Mouse (Mus musculus) midbrain, postnatal 0 days (tissue): ENCODE measurements around the gene Kyat3. TPM values are rescaled to one million over a fixed set of nuclear protein-coding genes. Genes with fewer than 3 reads are reported as not detected.

Experiments used
- ATAC-seq: fragments of 200-750 bp; cut with Nextera tagmentation; 2 replicates; pipeline ENCODE4 v1.8.0; 2017; ENCODE audit warnings: moderate number of reproducible peaks, mild to moderate bottlenecking, moderate TSS enrichment, moderate library complexity; ENCODE audit not compliant: low FRiP score
- DNase-seq: peaks from one replicate; pipeline ENCODE4 v3.0.0-alpha.2; 2015; ENCODE audit warnings: low spot score
- H3K27ac ChIP-seq: fragments of 300-500 bp; sonication (generic); 2 replicates; pipeline ENCODE4 v1.5.1; 2014; ENCODE audit warnings: low read depth, mild to moderate bottlenecking, low read length, mixed read lengths
- H3K27me3 ChIP-seq: fragments of 300-500 bp; sonication (generic); 2 replicates; pipeline ENCODE4 v1.6.1; 2014; ENCODE audit warnings: low read length, control low read depth, mixed read lengths; ENCODE audit not compliant: insufficient read depth
- H3K36me3 ChIP-seq: fragments of 300-500 bp; sonication (generic); 2 replicates; pipeline ENCODE4 v1.6.1; 2014; ENCODE audit warnings: low read length, control low read depth, mixed read lengths; ENCODE audit not compliant: insufficient read depth
- H3K4me1 ChIP-seq: fragments of 300-500 bp; sonication (generic); 2 replicates; pipeline ENCODE4 v1.6.1; 2014; ENCODE audit warnings: mild to moderate bottlenecking, control low read depth, antibody characterized with exemption, low read length, mixed read lengths; ENCODE audit not compliant: insufficient read depth
- H3K4me2 ChIP-seq: fragments of 300-500 bp; sonication (generic); 2 replicates; pipeline ENCODE4 v1.6.1; 2014; ENCODE audit warnings: low read depth, mild to moderate bottlenecking, low read length, mixed read lengths; ENCODE audit not compliant: poor library complexity, severe bottlenecking
- H3K4me3 ChIP-seq: fragments of 300-500 bp; sonication (generic); 2 replicates; pipeline ENCODE4 v1.5.1; 2014; ENCODE audit warnings: low read depth, mild to moderate bottlenecking, low read length, moderate library complexity
- H3K9ac ChIP-seq: fragments of 300-500 bp; sonication (generic); replicated peaks from 2 replicates; pipeline ENCODE4 v1.6.1; 2014; ENCODE audit warnings: mild to moderate bottlenecking, low read length, moderate library complexity, mixed read lengths; ENCODE audit not compliant: poor library complexity, severe bottlenecking
- H3K9me3 ChIP-seq: fragments of 300-500 bp; sonication (generic); 2 replicates; pipeline ENCODE4 v1.6.1; 2016; ENCODE audit warnings: low read length, control low read depth
- CTCF ChIP-seq: IDR thresholded peaks from 2 replicates; pipeline ENCODE4 v1.5.1; 2016; ENCODE audit warnings: antibody characterized with exemption, mild to moderate bottlenecking
- WGBS: fragments of 180-500 bp; shearing (Covaris S2); extraction: QIAGEN DNeasy Blood & Tissue Kit; methylation state at CpG from one replicate; pipeline ENCODE4 v1.1.7; 2014; 5-methylcytosine and 5-hydroxymethylcytosine counted together
- polyA plus RNA-seq: library from polyadenylated mRNA; unstranded; fragments of >200 nt; fragmentation: Nextera tagmentation; extraction: Ambion mirVana; gene quantifications from 2 replicates; pipeline ENCODE4 v1.2.1, GENCODE M21; 2015
- total RNA-seq: library from RNA; depleted of rRNA; stranded (reverse); fragments of >200 nt; gene quantifications from 2 replicates; pipeline ENCODE4 v1.2.3, GENCODE M21; 2014

The Kyat3 gene
- total and polyA plus RNA-seq, 2 experiments from 2014 or later = 4.7 to 5.1 TPM

DNA sequence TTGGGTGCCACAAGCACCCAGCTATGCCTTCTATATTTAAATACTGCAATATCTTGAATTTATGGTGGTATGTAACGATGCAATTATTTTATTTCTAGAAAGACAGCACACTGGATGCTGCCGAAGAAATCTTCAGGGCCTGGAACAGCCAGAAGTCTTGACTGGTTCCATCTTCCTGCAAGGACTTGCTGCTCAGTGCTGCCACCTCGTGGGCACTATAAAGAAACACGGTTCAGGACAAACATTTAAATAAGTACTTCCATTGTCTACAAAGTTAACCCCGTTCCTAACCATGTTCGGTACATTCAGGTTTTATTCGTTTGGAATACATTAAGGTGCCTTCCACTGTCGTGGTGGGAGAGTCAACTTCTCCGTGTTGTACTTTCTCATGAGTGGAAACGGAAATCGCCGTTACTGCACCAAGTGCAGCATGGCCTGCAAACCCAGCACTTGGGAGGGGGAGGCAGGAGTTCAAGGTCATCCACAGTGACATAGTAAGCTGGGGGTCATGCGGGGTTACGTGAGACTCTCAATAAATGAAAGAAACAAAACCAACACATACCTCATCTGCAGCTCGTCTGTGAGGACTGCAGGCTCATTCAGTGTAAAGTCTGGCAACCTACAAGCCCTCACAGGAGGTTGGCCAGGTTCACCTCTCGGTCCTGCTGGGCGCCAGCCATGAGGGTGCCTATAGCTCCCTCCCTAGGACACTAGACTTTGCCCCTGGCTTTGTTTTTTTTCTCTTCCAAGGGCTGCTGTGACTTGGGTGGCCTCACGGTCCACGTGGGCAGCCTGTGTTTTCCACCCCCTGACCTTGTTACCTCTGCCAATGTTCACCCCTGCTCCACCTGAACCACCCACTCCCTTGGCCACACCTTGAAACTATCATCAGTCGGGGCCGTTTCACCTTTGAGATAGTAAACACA lies 43.4 kb downstream of the Kyat3 start:
- no peaks in the 10 kb centered on the region for H3K27me3 ChIP-seq
- peak; percentile 77 for DNase-seq
- no peak overlapping the region for H3K9ac ChIP-seq
- no peak for ATAC-seq
- H3K27ac ChIP-seq = no peak overlapping the region
- no peak overlapping the region for H3K4me2 ChIP-seq
- H3K36me3 ChIP-seq = no peaks in the 10 kb centered on the region
- no peak overlapping the region for H3K4me3 ChIP-seq
- H3K4me1 ChIP-seq = no peaks in the 10 kb centered on the region
- H3K9me3 ChIP-seq = no peaks in the 10 kb centered on the region
- peak; percentile 86 for TF ChIP-seq CTCF
- 62% methylated on average over 21 of the region's 21 CpGs for WGBS

DNA sequence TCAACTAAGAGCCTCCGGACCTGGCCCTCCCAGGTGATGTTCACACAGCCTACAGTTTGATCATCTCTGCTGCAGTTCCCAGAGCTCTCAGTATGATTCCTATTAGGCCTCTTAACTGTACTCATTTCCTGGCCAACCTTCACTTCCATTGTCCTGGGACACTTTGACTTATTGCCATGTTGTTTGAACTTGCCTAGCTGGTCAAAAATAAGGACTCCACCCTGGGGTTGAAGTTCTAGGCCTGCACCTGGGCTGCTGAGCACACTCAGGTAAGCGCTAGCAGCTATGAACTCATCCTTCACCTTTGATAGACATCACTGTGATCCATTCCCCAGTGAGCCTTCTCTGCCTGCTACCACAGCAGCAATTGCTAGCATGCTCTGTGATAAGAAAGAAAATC lies 44.2 kb downstream of the Kyat3 start:
- ATAC-seq (no peak), DNase-seq (no peak)
- no peak overlapping the region for H3K9ac ChIP-seq
- no peaks in the 10 kb centered on the region for H3K4me1 ChIP-seq
- H3K36me3 ChIP-seq = no peaks in the 10 kb centered on the region
- no peak overlapping the region for H3K4me2 ChIP-seq
- no peak overlapping the region for H3K4me3 ChIP-seq
- no peaks in the 10 kb centered on the region for H3K27me3 ChIP-seq
- no peak for TF ChIP-seq CTCF
- no peak overlapping the region for H3K27ac ChIP-seq
- 91% methylated on average over 2 of the region's 2 CpGs for WGBS
- H3K9me3 ChIP-seq = no peaks in the 10 kb centered on the region

- 97% methylated on average over 7 of the region's 7 CpGs for WGBS
- Histone ChIP-seq H3K9me3 (no peaks in the 10 kb centered on the region), H3K4me1 (no peaks in the 10 kb centered on the region), H3K27ac (no peak overlapping the region), H3K36me3 (no peaks in the 10 kb centered on the region), H3K4me3 (no peak overlapping the region), H3K27me3 (no peaks in the 10 kb centered on the region), H3K9ac (no peak overlapping the region), H3K4me2 (no peak overlapping the region)
- no peak for TF ChIP-seq CTCF
- DNase-seq (no peak), ATAC-seq (no peak)
These were observed 46.8 kb downstream of the Kyat3 start for GRCm38 (mm10) chr3:142747673-142748072.

DNA sequence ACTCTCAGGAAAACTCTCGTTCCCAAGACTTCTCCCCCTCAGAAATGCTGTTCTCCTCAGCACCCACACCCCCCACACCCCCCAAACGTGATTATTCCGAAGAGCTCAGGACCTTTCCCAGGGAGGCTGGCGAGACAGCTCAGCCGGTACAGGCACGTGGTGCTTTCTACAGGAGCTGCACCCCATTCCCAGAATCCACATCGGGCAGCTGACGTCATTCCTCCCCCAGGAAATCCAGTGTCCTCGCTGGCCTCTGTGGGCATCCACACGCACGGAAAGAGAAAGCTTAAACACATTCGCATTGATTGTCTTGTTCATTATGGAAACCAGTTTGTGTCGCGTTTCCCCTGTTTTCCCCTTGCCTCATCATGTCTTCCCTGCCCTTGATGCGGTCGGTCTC lies 48.3 kb downstream of the Kyat3 start:
- WGBS = 83% methylated on average over 16 of the region's 16 CpGs
- TF ChIP-seq CTCF = no peak
- ATAC-seq = no peak
- no peaks in the 10 kb centered on the region for H3K4me1 ChIP-seq
- no peaks in the 10 kb centered on the region for H3K36me3 ChIP-seq
- H3K27ac ChIP-seq = no peak overlapping the region
- no peak for DNase-seq
- no peak overlapping the region for H3K4me3 ChIP-seq
- no peak overlapping the region for H3K9ac ChIP-seq
- H3K4me2 ChIP-seq = no peak overlapping the region
- H3K9me3 ChIP-seq = no peaks in the 10 kb centered on the region
- no peaks in the 10 kb centered on the region for H3K27me3 ChIP-seq

- Histone ChIP-seq H3K36me3 (no peaks in the 10 kb centered on the region), H3K27ac (no peak overlapping the region; the same call in 1 of the 2 replicates), H3K4me3 (0 out of 2 replicates have a peak overlapping the region, but pooled peaks have one; percentile 13), H3K9ac (no peak overlapping the region), H3K4me2 (peak overlapping the region; percentile 13; the same call in 1 of the 2 replicates), H3K9me3 (no peaks in the 10 kb centered on the region), H3K27me3 (no peaks in the 10 kb centered on the region; the same call in 1 of the 2 replicates), H3K4me1 (no peaks in the 10 kb centered on the region)
- no peak for TF ChIP-seq CTCF
- 56% methylated on average over 18 of the region's 18 CpGs for WGBS
- DNase-seq (peak; percentile 37), ATAC-seq (peak; percentile 72; the same call in 1 of the 2 replicates)
These were observed 54.4 kb downstream of the Kyat3 start for GRCm38 (mm10) chr3:142755132-142755867.
